Mouse (Mus musculus): Measurements from ENCODE around the gene Trit1.

DNA sequence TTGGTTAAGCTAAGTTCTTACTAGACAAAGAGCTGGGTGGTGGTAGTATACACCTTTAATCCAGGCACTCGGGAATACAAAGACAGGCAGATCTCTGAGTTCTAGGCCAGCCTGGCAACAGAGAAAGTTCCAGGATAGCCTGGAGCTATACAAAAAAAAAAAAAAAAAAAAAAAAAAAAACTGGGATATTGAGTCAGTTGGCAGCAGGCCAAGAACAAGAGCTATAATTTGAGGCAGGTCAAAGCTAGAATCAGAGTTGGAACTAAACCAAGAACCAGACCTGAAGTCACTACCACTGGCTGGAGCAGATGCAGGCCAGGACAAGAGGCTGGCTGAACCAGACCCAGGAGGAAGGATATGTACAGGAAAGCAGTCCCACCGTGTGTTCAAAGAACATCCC lies 35.7 kb upstream of the Trit1 start:
- TF ChIP-seq CTCF (IDR thresholded peaks at IDR 0.05; ENCODE audit: control insufficient read depth, insufficient read depth, insufficient read length) (no peak), MAX (IDR thresholded peaks at IDR 0.05) (no peak), MYOG (IDR thresholded peaks at IDR 0.05; ENCODE audit: control insufficient read depth, extremely low read depth, insufficient read length) (no peak)

All from C2C12 (cell line).